Mouse (Mus musculus): ENCODE measurements around the gene Ralgapb.

DNA sequence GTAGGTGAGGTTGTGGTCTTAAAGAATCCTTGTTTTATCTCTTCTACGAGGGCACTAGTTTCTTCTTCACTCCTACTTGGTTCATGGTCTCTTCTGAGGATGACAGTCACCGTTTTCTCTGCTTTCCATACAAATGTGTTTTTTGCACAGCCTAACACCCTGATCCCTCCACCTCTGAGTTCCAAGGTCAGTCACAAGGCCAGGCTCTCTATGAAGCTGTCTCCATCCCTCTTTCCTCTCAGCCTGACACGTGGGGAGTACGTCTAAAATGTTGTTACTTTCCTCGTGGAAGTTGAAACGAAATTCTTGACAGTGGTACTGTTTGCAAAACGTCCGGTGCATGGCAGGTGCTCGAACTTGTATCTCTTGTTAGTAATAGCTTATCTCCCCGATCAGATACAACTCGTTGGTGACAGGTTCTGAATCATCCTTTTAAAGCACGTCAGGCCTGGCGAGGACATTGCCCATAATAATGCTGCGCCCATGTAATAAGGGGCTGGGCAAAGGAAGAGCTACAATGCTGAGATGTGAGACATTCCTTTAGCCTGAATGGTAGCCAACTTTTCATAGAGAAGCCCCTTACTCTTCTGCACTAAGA, 552 bp upstream of the Ralgapb start:
- no peak for TF ChIP-seq CTCF (IDR thresholded peaks at IDR 0.05; ENCODE audit: borderline replicate concordance, insufficient read depth, low read length)
- no peak for TF ChIP-seq POLR2A (IDR thresholded peaks at IDR 0.05; ENCODE audit: low read depth, low read length)
